Mouse (Mus musculus) Patski (cell line): ENCODE measurements around the gene Prkcb. TPM values are rescaled to one million over a fixed set of nuclear protein-coding genes. Genes with fewer than 3 reads are reported as not detected.
"Not testable (repeated sequence)": the region's sequence is repeated elsewhere in the genome, so short reads cannot be mapped to it uniquely, and the experiment has no call there.

Source experiments
- ATAC-seq: fragments of 100-300 bp; one replicate; pipeline ENCODE4 v1.8.0; 2021
- CTCF ChIA-PET: fragments of 350-600 bp; sonication (Branson Sonifier 250); formaldehyde crosslinking; loops from one replicate; lab custom pipeline; 2022; ENCODE audit warnings: inconsistent platforms; lab: Charles Lee
- POLR2A ChIA-PET: fragments of 350-600 bp; sonication (Branson Sonifier 250); formaldehyde crosslinking; loops from one replicate; lab custom pipeline; 2022; ENCODE audit warnings: antibody characterized with exemption, inconsistent platforms; lab: Charles Lee
- DNase-seq: peaks from one replicate; pipeline ENCODE4 v3.0.0-alpha.2; 2011; ENCODE audit warnings: low read depth, low spot score
- H3K27me3 ChIP-seq: fragments of 371-371 bp; one replicate; pipeline ENCODE4 v1.5.1; 2021
- CTCF ChIP-seq: fragments of 100-300 bp; IDR thresholded peaks from one replicate; pipeline ENCODE4 v1.5.1; 2021
- in situ Hi-C: fragments of 300-500 bp; cut with MboI; formaldehyde crosslinking; loops from 3 replicates; pipeline ENCODE4 v1.11.1; 2018; ENCODE audit warnings: low pct_unique_long_range_greater_than_20kb, mixed read lengths
- polyA plus RNA-seq: library from polyadenylated mRNA; unstranded; gene quantifications from one replicate; pipeline ENCODE4 v1.2.3, GENCODE M21; 2021

Prkcb gene
- not detected for polyA plus RNA-seq

GRCm38 (mm10) chr7:122288605-122289242, at the start of gene Prkcb:
Prkcb (plus strand) TSS chr7:122288751.
- no peak for ATAC-seq
- peaks cover 18% of the 10 kb centered on the region for H3K27me3 ChIP-seq
- TF ChIP-seq CTCF = no peak
- CTCF ChIA-PET = no interaction called here
- POLR2A ChIA-PET = no interaction called here
- in situ Hi-C loops = no loop called here
- DNase-seq = no peak

- in situ Hi-C loops = loop anchor here (25.0 kb wide), 1 partner anchor 673 kb away; no protein-coding TSS in a partner anchor
- no peak for ATAC-seq
- POLR2A ChIA-PET = no interaction called here
- no peak for DNase-seq
- no peak for TF ChIP-seq CTCF
- H3K27me3 ChIP-seq = peaks cover 11% of the 10 kb centered on the region
- CTCF ChIA-PET = no interaction called here
Measured at GRCm38 (mm10) chr7:122238939-122239338, 49.6 kb upstream of the Prkcb start.

GRCm38 (mm10) chr7:122240413-122241119, 48.0 kb upstream of the Prkcb start:
- in situ Hi-C loops = loop anchor here (25.0 kb wide), 1 partner anchor 672 kb away; no protein-coding TSS in a partner anchor
- peaks cover 5% of the 10 kb centered on the region for H3K27me3 ChIP-seq
- ATAC-seq (no peak), DNase-seq (no peak)
- CTCF ChIA-PET = interaction anchor here (0.9 to 1.1 kb wide), 2 partner anchors 9 to 41 kb away, joined by 3 to 6 read pairs; no protein-coding TSS in a partner anchor
- TF ChIP-seq CTCF = peak; percentile 26
- POLR2A ChIA-PET = no interaction called here

GRCm38 (mm10) chr7:122242260-122242659, 46.3 kb upstream of the Prkcb start:
- no peak for ATAC-seq
- peaks cover 5% of the 10 kb centered on the region for H3K27me3 ChIP-seq
- ChIA-PET CTCF (no interaction called here), POLR2A (no interaction called here)
- DNase-seq = no peak
- TF ChIP-seq CTCF = peak; percentile 67
- in situ Hi-C loops = loop anchor here (25.0 kb wide), 1 partner anchor 670 kb away; no protein-coding TSS in a partner anchor

- in situ Hi-C loops = loop anchor here (25.0 kb wide), 1 partner anchor 670 kb away; no protein-coding TSS in a partner anchor
- POLR2A ChIA-PET, H3K27me3 ChIP-seq, CTCF ChIA-PET, ATAC-seq, DNase-seq: not testable (repeated sequence)
Measured at GRCm38 (mm10) chr7:122242744-122243143, 45.8 kb upstream of the Prkcb start.

- in situ Hi-C loops = loop anchor here (25.0 kb wide), 1 partner anchor 668 kb away; no protein-coding TSS in a partner anchor
- POLR2A ChIA-PET = no interaction called here
- CTCF ChIA-PET = no interaction called here
- TF ChIP-seq CTCF = no peak
- no peaks in the 10 kb centered on the region for H3K27me3 ChIP-seq
- ATAC-seq (no peak), DNase-seq (no peak)
Measured at GRCm38 (mm10) chr7:122244166-122244565, 44.4 kb upstream of the Prkcb start.

GRCm38 (mm10) chr7:122244584-122244983, 44.0 kb upstream of the Prkcb start:
- POLR2A ChIA-PET = no interaction called here
- in situ Hi-C loops = loop anchor here (25.0 kb wide), 1 partner anchor 668 kb away; no protein-coding TSS in a partner anchor
- ATAC-seq (no peak), DNase-seq (no peak)
- CTCF ChIA-PET = no interaction called here
- H3K27me3 ChIP-seq = no peaks in the 10 kb centered on the region
- no peak for TF ChIP-seq CTCF

- ATAC-seq = no peak
- DNase-seq = no peak
- ChIA-PET CTCF (no interaction called here), POLR2A (no interaction called here)
- no peak for TF ChIP-seq CTCF
- in situ Hi-C loops = loop anchor here (25.0 kb wide), 1 partner anchor 666 kb away; no protein-coding TSS in a partner anchor
- H3K27me3 ChIP-seq = no peaks in the 10 kb centered on the region
Measured at GRCm38 (mm10) chr7:122245976-122246375, 42.6 kb upstream of the Prkcb start.

- ChIA-PET CTCF (no interaction called here), POLR2A (no interaction called here)
- H3K27me3 ChIP-seq = no peaks in the 10 kb centered on the region
- in situ Hi-C loops = loop anchor here (25.0 kb wide), 1 partner anchor 665 kb away; no protein-coding TSS in a partner anchor
- ATAC-seq (no peak), DNase-seq (no peak)
- TF ChIP-seq CTCF = no peak
Measured at GRCm38 (mm10) chr7:122247254-122247864, 41.2 kb upstream of the Prkcb start.

GRCm38 (mm10) chr7:122249321-122249821, 39.2 kb upstream of the Prkcb start:
- CTCF ChIA-PET = interaction anchor here (1.9 kb wide), 1 partner anchor 8 kb away, joined by 6 read pairs; no protein-coding TSS in a partner anchor
- in situ Hi-C loops = loop anchor here (25.0 kb wide), 1 partner anchor 663 kb away; no protein-coding TSS in a partner anchor
- H3K27me3 ChIP-seq = peaks cover 9% of the 10 kb centered on the region
- no peak for DNase-seq
- TF ChIP-seq CTCF = no peak
- POLR2A ChIA-PET = no interaction called here
- ATAC-seq = no peak
